Mouse (Mus musculus) hindbrain, embryonic 14.5 days (tissue): ENCODE results near the gene Pfas. TPM values are rescaled to one million over a fixed set of nuclear protein-coding genes. Genes with fewer than 3 reads are reported as not detected.
"Not testable (repeated sequence)": the region's sequence is repeated elsewhere in the genome, so short reads cannot be mapped to it uniquely, and the experiment has no call there.

Experiments
- ATAC-seq: fragments of 200-750 bp; cut with Nextera tagmentation; 2 replicates; pipeline ENCODE4 v1.8.0; 2017; ENCODE audit warnings: moderate number of reproducible peaks, mild to moderate bottlenecking, moderate TSS enrichment, moderate library complexity; ENCODE audit not compliant: low FRiP score
- DNase-seq: peaks from one replicate; pipeline ENCODE4 v3.0.0-alpha.2; 2015; ENCODE audit warnings: low spot score
- H3K27ac ChIP-seq: fragments of 300-500 bp; sonication (generic); 2 replicates; pipeline ENCODE4 v1.5.1; 2014; ENCODE audit warnings: mild to moderate bottlenecking, moderate library complexity
- H3K27me3 ChIP-seq: fragments of 300-500 bp; sonication (generic); 2 replicates; pipeline ENCODE4 v1.6.1; 2014; ENCODE audit warnings: mild to moderate bottlenecking, low read length, mixed read lengths; ENCODE audit not compliant: control insufficient read depth, insufficient read depth
- H3K36me3 ChIP-seq: fragments of 300-500 bp; sonication (generic); replicated peaks from 2 replicates; pipeline ENCODE4 v1.6.1; 2014; ENCODE audit not compliant: control insufficient read depth, insufficient read depth
- H3K4me1 ChIP-seq: fragments of 300-500 bp; sonication (generic); replicated peaks from 2 replicates; pipeline ENCODE4 v1.6.1; 2014; ENCODE audit warnings: antibody characterized with exemption, low read length, mixed read lengths; ENCODE audit not compliant: control insufficient read depth, insufficient read depth
- H3K4me2 ChIP-seq: fragments of 300-500 bp; sonication (generic); replicated peaks from 2 replicates; pipeline ENCODE4 v1.6.1; 2014; ENCODE audit warnings: mild to moderate bottlenecking, moderate library complexity
- H3K4me3 ChIP-seq: fragments of 300-500 bp; sonication (generic); replicated peaks from 2 replicates; pipeline ENCODE4 v1.5.1; 2014; ENCODE audit warnings: mild to moderate bottlenecking, low read length
- H3K9ac ChIP-seq: fragments of 300-500 bp; sonication (generic); 2 replicates; pipeline ENCODE4 v1.6.1; 2014
- H3K9me3 ChIP-seq: fragments of 300-500 bp; sonication (generic); 2 replicates; pipeline ENCODE4 v1.6.1; 2016; ENCODE audit warnings: low read length; ENCODE audit not compliant: control insufficient read depth
- WGBS: fragments of 180-500 bp; shearing (Covaris S2); extraction: QIAGEN DNeasy Blood & Tissue Kit; methylation state at CpG from one replicate; pipeline ENCODE4 v1.1.7; 2014; 5-methylcytosine and 5-hydroxymethylcytosine counted together
- polyA plus RNA-seq: library from polyadenylated mRNA; unstranded; fragments of >200 nt; fragmentation: Nextera tagmentation; extraction: Ambion mirVana; gene quantifications from 2 replicates; pipeline ENCODE4 v1.2.1, GENCODE M21; 2014

Gene Pfas
- polyA plus RNA-seq, 1 experiment from 2014 or later = 15.3 TPM

GRCm38 (mm10) chr11:69006575-69006974 lies 1.7 kb downstream of the Pfas start:
- not testable (repeated sequence) for H3K9me3 ChIP-seq, H3K9ac ChIP-seq, H3K4me2 ChIP-seq, ATAC-seq, DNase-seq, H3K4me3 ChIP-seq, H3K27me3 ChIP-seq, H3K27ac ChIP-seq
- Histone ChIP-seq H3K4me1 (peaks cover 14% of the 10 kb centered on the region), H3K36me3 (peaks cover 17% of the 10 kb centered on the region)

- Histone ChIP-seq H3K27me3 (no peaks in the 10 kb centered on the region), H3K27ac (no peak overlapping the region), H3K9ac (no peak overlapping the region), H3K4me1 (peaks cover 10% of the 10 kb centered on the region), H3K4me2 (no peak overlapping the region), H3K4me3 (no peak overlapping the region), H3K36me3 (peaks cover 30% of the 10 kb centered on the region), H3K9me3 (no peaks in the 10 kb centered on the region)
- DNase-seq = no peak
- 91% methylated on average over 7 of the region's 7 CpGs for WGBS
- no peak for ATAC-seq
These were observed 3.1 kb downstream of the Pfas start for GRCm38 (mm10) chr11:69005193-69005592.

- Histone ChIP-seq H3K4me1 (peaks cover 10% of the 10 kb centered on the region), H3K27ac (no peak overlapping the region), H3K36me3 (peaks cover 46% of the 10 kb centered on the region), H3K9ac (no peak overlapping the region), H3K9me3 (no peaks in the 10 kb centered on the region), H3K4me3 (no peak overlapping the region), H3K4me2 (no peak overlapping the region), H3K27me3 (no peaks in the 10 kb centered on the region)
- ATAC-seq (no peak), DNase-seq (no peak)
- 56% methylated on average over 4 of the region's 4 CpGs for WGBS
These were observed 4.7 kb downstream of the Pfas start for GRCm38 (mm10) chr11:69003592-69003991.

- DNase-seq, ATAC-seq, H3K4me3 ChIP-seq, H3K4me2 ChIP-seq, H3K27me3 ChIP-seq, H3K9ac ChIP-seq, H3K9me3 ChIP-seq, H3K4me1 ChIP-seq, H3K27ac ChIP-seq: not testable (repeated sequence)
- peaks cover 55% of the 10 kb centered on the region for H3K36me3 ChIP-seq
- 95% methylated on average over 4 of the region's 4 CpGs for WGBS
These were observed 5.5 kb downstream of the Pfas start for GRCm38 (mm10) chr11:69002782-69003181.

GRCm38 (mm10) chr11:68997080-68997479 lies 11.2 kb downstream of the Pfas start:
- Histone ChIP-seq H3K27me3 (no peaks in the 10 kb centered on the region), H3K27ac (no peak overlapping the region), H3K9ac (no peak overlapping the region), H3K36me3 (peaks cover 93% of the 10 kb centered on the region), H3K4me3 (no peak overlapping the region), H3K9me3 (no peaks in the 10 kb centered on the region), H3K4me2 (no peak overlapping the region), H3K4me1 (no peaks in the 10 kb centered on the region)
- 96% methylated on average over 4 of the region's 4 CpGs for WGBS
- DNase-seq (no peak), ATAC-seq (no peak)

GRCm38 (mm10) chr11:68994377-68994776 lies 13.9 kb downstream of the Pfas start:
- Histone ChIP-seq H3K9ac (no peak overlapping the region), H3K4me1 (no peaks in the 10 kb centered on the region), H3K4me3 (no peak overlapping the region), H3K9me3 (no peaks in the 10 kb centered on the region), H3K4me2 (no peak overlapping the region), H3K27ac (no peak overlapping the region), H3K27me3 (no peaks in the 10 kb centered on the region), H3K36me3 (peaks cover 93% of the 10 kb centered on the region)
- ATAC-seq = no peak
- no peak for DNase-seq
- WGBS = 97% methylated on average over 3 of the region's 3 CpGs

GRCm38 (mm10) chr11:68993122-68993521 lies 15.1 kb downstream of the Pfas start:
- no peak for DNase-seq
- H3K36me3 ChIP-seq = peaks cover 93% of the 10 kb centered on the region

GRCm38 (mm10) chr11:68988341-68988740 lies 19.9 kb downstream of the Pfas start:
- H3K4me1 ChIP-seq = no peaks in the 10 kb centered on the region
- H3K9me3 ChIP-seq = no peaks in the 10 kb centered on the region
- H3K27me3 ChIP-seq = no peaks in the 10 kb centered on the region
- no peak for DNase-seq
- peaks cover 76% of the 10 kb centered on the region for H3K36me3 ChIP-seq
- H3K9ac ChIP-seq = no peak overlapping the region
- H3K27ac ChIP-seq = no peak overlapping the region
- H3K4me2 ChIP-seq = no peak overlapping the region
- H3K4me3 ChIP-seq = no peak overlapping the region
- WGBS = 92% methylated on average over 17 of the region's 17 CpGs
- no peak for ATAC-seq

More at GRCm38 (mm10) chr11:68993122-68993521, 15.1 kb downstream of the Pfas start:
- Histone ChIP-seq H3K9me3 (no peaks in the 10 kb centered on the region), H3K27me3 (no peaks in the 10 kb centered on the region), H3K9ac (no peak overlapping the region), H3K4me1 (no peaks in the 10 kb centered on the region), H3K4me2 (no peak overlapping the region), H3K4me3 (no peak overlapping the region), H3K27ac (no peak overlapping the region)
- ATAC-seq = no peak
- WGBS = 94% methylated on average over 7 of the region's 7 CpGs

GRCm38 (mm10) chr11:68987365-68987882 lies 20.8 kb downstream of the Pfas start:
- Histone ChIP-seq H3K36me3 (peaks cover 67% of the 10 kb centered on the region), H3K27me3 (no peaks in the 10 kb centered on the region), H3K9me3 (no peaks in the 10 kb centered on the region), H3K4me3 (no peak overlapping the region), H3K9ac (no peak overlapping the region), H3K27ac (no peak overlapping the region), H3K4me2 (no peak overlapping the region), H3K4me1 (no peaks in the 10 kb centered on the region)
- DNase-seq (no peak), ATAC-seq (no peak)
- 79% methylated on average over 11 of the region's 11 CpGs for WGBS
